Mouse (Mus musculus) lung, adult 2 months (tissue): ENCODE data around the gene Rsl1. TPM values are rescaled to one million over a fixed set of nuclear protein-coding genes. Genes with fewer than 3 reads are reported as not detected.
A peak's percentile ranks its signal among the peaks of the same experiment; 100 is the strongest.
"Not testable (repeated sequence)": the region's sequence is repeated elsewhere in the genome, so short reads cannot be mapped to it uniquely, and the experiment has no call there.

Experiments used
- DNase-seq: peaks from one replicate; pipeline ENCODE4 v3.0.0; 2022
- H3K4me1 ChIP-seq: fragments of 200-500 bp; 2 replicates; pipeline ENCODE4 v1.6.1; 2011; ENCODE audit warnings: low read length; ENCODE audit not compliant: control insufficient read depth, insufficient read depth
- H3K4me3 ChIP-seq: fragments of 200-500 bp; replicated peaks from 2 replicates; pipeline ENCODE3; 2011; ENCODE audit warnings: low read depth, mild to moderate bottlenecking, control low read depth, low read length; ENCODE audit errors: extremely low read depth
- CTCF ChIP-seq: fragments of 200-500 bp; IDR thresholded peaks from 2 replicates; pipeline ENCODE4 v1.5.1; 2011; ENCODE audit warnings: mild to moderate bottlenecking, low read length, control low read depth; ENCODE audit not compliant: insufficient read depth
- POLR2A ChIP-seq: fragments of 200-500 bp; IDR thresholded peaks from 2 replicates; pipeline ENCODE4 v1.6.1; 2011; ENCODE audit warnings: low read depth, mild to moderate bottlenecking, control low read depth, low read length, borderline replicate concordance; ENCODE audit errors: extremely low read depth
- WGBS: fragments of 180-500 bp; shearing (Covaris S2); methylation state at CpG from one replicate; pipeline ENCODE4 v1.1.7; 2018; 5-methylcytosine and 5-hydroxymethylcytosine counted together
- polyA plus RNA-seq: library from polyadenylated mRNA; depleted of rRNA; stranded (reverse); fragments of >200 nt; gene quantifications from 2 replicates; pipeline ENCODE4 v1.2.3, GENCODE M21; 2012; rRNA removed

Rsl1 gene
- 0.37 and 2.2 TPM in 2 replicates for polyA plus RNA-seq

- DNase-seq: peak; percentile 82
- 1% methylated on average over 17 of the region's 17 CpGs for WGBS
- H3K4me1 ChIP-seq: not testable (repeated sequence)
- H3K4me3 ChIP-seq: peak within 1 kb of the TSS; percentile 96
Measured at GRCm38 (mm10) chr13:67172991-67173722, at the start of gene Rsl1. Gene Rsl1 (plus strand): TSS chr13:67173182.

DNA sequence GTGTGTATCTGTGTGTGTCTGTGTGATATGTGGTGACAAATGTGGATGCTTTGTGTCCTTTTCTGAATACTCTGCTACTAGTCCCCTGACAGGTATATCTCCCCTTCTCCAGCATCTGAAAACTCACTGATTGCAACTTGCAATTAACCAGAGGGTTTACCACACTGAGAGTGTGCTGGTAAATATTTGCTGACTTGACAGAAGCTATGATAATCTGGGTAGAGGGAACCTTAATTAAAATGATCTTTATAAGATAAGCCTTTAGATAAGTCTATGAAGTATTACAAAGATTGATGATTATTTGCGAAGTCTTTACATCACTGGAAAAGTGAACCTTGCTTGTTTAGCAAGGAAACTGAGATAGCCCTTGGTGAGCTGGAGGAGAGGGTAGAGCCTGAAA is 48.5 kb upstream of the Rsl1 start:
- Histone ChIP-seq H3K4me3 (no peak overlapping the region), H3K4me1 (peaks cover 2% of the 10 kb centered on the region; the same call in 1 of the 2 replicates)
- 89% methylated on average over 1 of the region's 1 CpGs for WGBS
- TF ChIP-seq POLR2A (no peak), CTCF (no peak)
- DNase-seq: no peak

GRCm38 (mm10) chr13:67127507-67127906 is 45.5 kb upstream of the Rsl1 start:
- DNase-seq, H3K4me3 ChIP-seq, H3K4me1 ChIP-seq: not testable (repeated sequence)
- 75% methylated on average over 10 of the region's 10 CpGs for WGBS

DNA sequence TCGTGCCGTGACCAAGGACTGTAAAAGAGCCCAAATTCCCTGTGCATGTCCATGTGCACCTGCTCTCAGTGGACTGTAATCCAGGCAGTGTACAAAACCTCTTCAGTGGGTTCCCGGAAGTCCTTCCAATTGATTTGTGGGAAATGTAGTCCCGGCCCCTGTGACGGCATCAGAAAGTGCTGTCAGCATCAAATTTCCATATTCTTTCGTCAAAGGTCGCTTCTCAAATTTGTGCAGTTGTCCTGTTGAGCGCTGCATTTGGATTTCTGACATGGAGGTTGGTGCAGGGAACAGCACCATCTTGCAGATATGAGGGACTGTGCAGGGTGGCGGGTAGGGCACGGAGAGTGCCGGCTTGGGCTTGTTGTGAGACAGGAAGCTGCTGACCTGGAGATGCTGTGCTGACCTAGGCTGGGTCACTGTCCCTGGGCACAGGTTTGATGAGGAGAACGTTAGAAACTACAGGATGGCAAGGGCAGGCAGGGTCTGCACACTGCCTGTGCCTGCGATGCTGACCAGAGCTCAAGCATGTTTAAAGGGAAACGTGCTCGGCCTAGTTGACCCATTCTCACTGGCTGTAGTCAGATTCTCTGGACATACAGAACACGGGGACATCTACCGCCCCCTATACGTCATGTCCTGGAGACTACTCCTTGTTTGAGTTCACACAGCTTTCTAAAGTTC is 44.8 kb upstream of the Rsl1 start:
- Histone ChIP-seq H3K4me3 (peak overlapping the region; percentile 94), H3K4me1 (peaks cover 2% of the 10 kb centered on the region; the same call in 1 of the 2 replicates)
- WGBS: 1% methylated on average over 18 of the region's 18 CpGs
- no peak for TF ChIP-seq CTCF
- no peak for TF ChIP-seq POLR2A
- peak; percentile 85 for DNase-seq

DNA sequence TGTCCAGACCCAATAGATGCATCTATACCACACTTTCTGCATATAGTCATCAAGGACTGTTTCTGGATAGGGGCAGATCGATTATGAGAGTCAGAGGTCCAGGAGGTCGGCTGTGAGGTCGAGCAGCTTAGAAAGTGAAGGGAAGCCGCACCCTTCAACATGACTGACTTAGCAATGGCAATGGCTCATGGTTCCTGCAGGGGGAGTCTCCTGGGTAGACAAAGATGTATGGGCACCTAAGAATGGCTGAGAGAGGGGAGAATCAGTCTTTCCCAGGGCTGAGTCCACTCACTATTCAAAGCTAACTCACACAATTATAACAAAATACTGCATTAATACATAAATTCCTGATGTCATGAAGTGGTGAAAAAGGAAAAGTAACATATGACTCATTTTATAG is 6.9 kb upstream of the Rsl1 start:
- WGBS: 44% methylated on average over 4 of the region's 4 CpGs
- not testable (repeated sequence) for DNase-seq

GRCm38 (mm10) chr13:67173723-67174055 is 707 bp downstream of the Rsl1 start:
- Histone ChIP-seq H3K4me1 (no peaks in the 10 kb centered on the region), H3K4me3 (peak overlapping the region; percentile 25)
- no peak for TF ChIP-seq POLR2A
- TF ChIP-seq CTCF: no peak
- no peak for DNase-seq
- 15% methylated on average over 5 of the region's 5 CpGs for WGBS

More for the DNA sequence above, 6.9 kb upstream of the Rsl1 start:
- not testable (repeated sequence) for H3K4me3 ChIP-seq, H3K4me1 ChIP-seq

GRCm38 (mm10) chr13:67194340-67194894 is 21.4 kb downstream of the Rsl1 start, which contains the start of gene Zfp455:
Gene Zfp455 (plus strand): TSS chr13:67194506.
- Histone ChIP-seq H3K4me1 (no peaks in the 10 kb centered on the region), H3K4me3 (peak within 1 kb of the TSS; percentile 82)
- 5% methylated on average over 13 of the region's 13 CpGs for WGBS
- DNase-seq: peak; percentile 72
- TF ChIP-seq POLR2A: no peak

DNA sequence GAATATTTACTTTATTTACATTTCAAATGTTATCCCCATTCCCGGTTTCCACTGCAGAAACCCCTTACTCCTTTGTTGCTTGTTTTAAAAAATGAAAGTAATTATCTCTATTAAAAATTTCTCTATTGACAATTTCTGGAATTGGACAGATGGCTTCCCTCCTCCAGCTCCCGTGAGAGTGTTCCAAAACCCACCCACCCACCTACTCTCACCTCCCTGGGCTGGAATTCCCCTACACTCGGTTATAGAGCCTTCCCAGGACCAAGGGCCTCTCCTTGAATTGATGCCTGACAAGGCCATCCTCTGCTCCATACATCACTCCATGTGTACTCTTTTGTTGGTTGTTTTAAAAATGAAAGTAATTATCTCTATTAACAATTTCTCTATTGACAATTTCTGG is 28.7 kb downstream of the Rsl1 start:
- Histone ChIP-seq H3K4me1 (no peaks in the 10 kb centered on the region), H3K4me3 (no peak overlapping the region)
- 81% methylated on average over 3 of the region's 3 CpGs for WGBS
- TF ChIP-seq CTCF (no peak), POLR2A (no peak)
- DNase-seq: no peak

GRCm38 (mm10) chr13:67214015-67214607 is 41.1 kb downstream of the Rsl1 start:
- DNase-seq: no peak
- Histone ChIP-seq H3K4me3 (no peak overlapping the region), H3K4me1 (no peaks in the 10 kb centered on the region)
- 0 out of 2 replicates have a peak, but pooled peaks have one; percentile 8 for TF ChIP-seq CTCF
- TF ChIP-seq POLR2A: no peak
- 54% methylated on average over 4 of the region's 4 CpGs for WGBS

Other genes starting within 250 kb of the Rsl1 start
- 0.22 and 0.49 TPM in 2 replicates for gene Zfp712, start 112.0 kb upstream of the Rsl1 start, polyA plus RNA-seq
- 0.10 and 0.14 TPM in 2 replicates for gene Zfp708, start 75.2 kb upstream of the Rsl1 start, polyA plus RNA-seq
- 1.5 and 3.1 TPM in 2 replicates for gene Gm28557, start 64.6 kb upstream of the Rsl1 start, polyA plus RNA-seq
- gene Rslcan18, start 56.9 kb upstream of the Rsl1 start, polyA plus RNA-seq: 0.05 and 0.12 TPM in 2 replicates
- 0.11 and 0.21 TPM in 2 replicates for gene Zfp759, start 51.5 kb upstream of the Rsl1 start, polyA plus RNA-seq
- gene Zfp455, start 21.3 kb downstream of the Rsl1 start, polyA plus RNA-seq: 0.28 and 0.45 TPM in 2 replicates
- 0.38 and 0.83 TPM in 2 replicates for gene Zfp458, start 105.3 kb downstream of the Rsl1 start, polyA plus RNA-seq
- gene Zfp457, start 133.3 kb downstream of the Rsl1 start, polyA plus RNA-seq: 0.69 and 0.95 TPM in 2 replicates
- 0.65 and 1.1 TPM in 2 replicates for gene Zfp595, start 159.4 kb downstream of the Rsl1 start, polyA plus RNA-seq
- not detected in 2 replicates for gene Gm28044, start 187.4 kb downstream of the Rsl1 start, polyA plus RNA-seq
- gene Zfp953, start 187.4 kb downstream of the Rsl1 start, polyA plus RNA-seq: 0.20 and 0.38 TPM in 2 replicates
- gene Gm28041, start 202.6 kb downstream of the Rsl1 start, polyA plus RNA-seq: 0.17 TPM in 1 of 2 replicates, not detected in the other
- gene Zfp456, start 202.6 kb downstream of the Rsl1 start, polyA plus RNA-seq: 0.17 and 0.27 TPM in 2 replicates
- gene Zfp429, start 226.6 kb downstream of the Rsl1 start, polyA plus RNA-seq: 1.1 and 1.9 TPM in 2 replicates
- gene Zfp459, start 248.2 kb downstream of the Rsl1 start, polyA plus RNA-seq: 0.20 and 0.43 TPM in 2 replicates